Mouse (Mus musculus) 3134 (cell line): Measurements from ENCODE around the gene Gm29110.
"Not testable (repeated sequence)": the region's sequence is repeated elsewhere in the genome, so short reads cannot be mapped to it uniquely, and the experiment has no call there.

Source experiments
- DNase-seq: peaks from one replicate; pipeline ENCODE4 v3.0.0-alpha.2; 2011; ENCODE audit warnings: low spot score; ENCODE audit not compliant: insufficient read length; ENCODE audit errors: extremely low read depth

Gene Gm29110

GRCm38 (mm10) chrY:74470231-74470630 lies at the start of gene Gm29110:
Gene Gm29110, plus strand, starts transcription at chrY:74470531.
- not testable (repeated sequence) for DNase-seq
